Mouse (Mus musculus): ENCODE data around the gene Ciao2a.

Ciao2a gene

GRCm38 (mm10) chr9:66126456-66127192 lies at the start of gene Ciao2a, which contains the start of gene Snx1:
TSS of gene Ciao2a (plus strand) at chr9:66126611.
TSS of gene Snx1 (minus strand) at chr9:66126587.
- CTCF ChIA-PET, result interaction anchor here (0.6 kb wide), 1 partner anchor 749 kb away, joined by 4 read pairs; no protein-coding TSS in a partner anchor

GRCm38 (mm10) chr9:66078072-66078471 lies 48.3 kb upstream of the Ciao2a start:
- CTCF ChIA-PET, result no interaction called here

GRCm38 (mm10) chr9:66078493-66078892 lies 47.9 kb upstream of the Ciao2a start:
- CTCF ChIA-PET, result no interaction called here

- CTCF ChIA-PET, result no interaction called here
These were observed 45.5 kb upstream of the Ciao2a start for GRCm38 (mm10) chr9:66080804-66081459.

DNA sequence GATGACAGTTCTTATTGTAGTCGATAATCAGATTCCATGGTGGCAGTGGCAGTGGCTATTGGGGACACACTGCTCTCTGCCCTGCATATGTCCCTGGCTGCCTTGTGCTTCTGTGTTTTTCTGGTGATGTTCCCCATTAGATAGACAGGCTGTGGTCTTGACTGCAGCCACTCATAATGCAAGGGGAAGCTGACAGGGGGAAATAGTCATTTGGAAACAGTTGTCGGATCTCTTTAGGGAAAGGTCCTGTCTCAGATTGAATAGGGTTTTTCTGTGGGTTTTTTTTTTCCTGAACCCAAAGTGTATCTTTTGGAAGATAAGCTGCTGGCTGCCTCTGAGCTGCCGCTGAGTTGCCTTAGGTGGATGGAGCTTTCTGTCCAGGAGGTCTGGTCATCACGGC lies 44.4 kb upstream of the Ciao2a start:
- CTCF ChIA-PET, result no interaction called here

DNA sequence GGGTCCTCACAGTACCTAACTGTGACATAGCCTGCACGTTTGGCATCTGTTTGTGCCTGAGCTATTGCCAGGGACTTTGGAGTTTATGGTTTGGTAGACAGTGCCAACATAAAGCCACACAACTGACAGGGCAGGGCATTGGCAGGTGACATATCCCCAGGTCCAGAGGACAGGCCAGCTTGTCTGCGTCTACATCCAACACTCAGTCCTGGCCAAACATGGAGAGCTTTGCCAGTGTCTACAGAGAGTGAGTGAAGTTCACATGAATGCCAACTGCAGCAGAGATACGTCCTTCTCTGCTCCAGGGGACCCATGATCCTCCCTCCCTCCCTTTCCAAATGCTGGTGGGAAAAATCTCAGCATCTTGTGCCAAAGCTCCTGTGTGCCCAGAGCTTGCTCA lies 42.2 kb upstream of the Ciao2a start:
- CTCF ChIA-PET, result no interaction called here

DNA sequence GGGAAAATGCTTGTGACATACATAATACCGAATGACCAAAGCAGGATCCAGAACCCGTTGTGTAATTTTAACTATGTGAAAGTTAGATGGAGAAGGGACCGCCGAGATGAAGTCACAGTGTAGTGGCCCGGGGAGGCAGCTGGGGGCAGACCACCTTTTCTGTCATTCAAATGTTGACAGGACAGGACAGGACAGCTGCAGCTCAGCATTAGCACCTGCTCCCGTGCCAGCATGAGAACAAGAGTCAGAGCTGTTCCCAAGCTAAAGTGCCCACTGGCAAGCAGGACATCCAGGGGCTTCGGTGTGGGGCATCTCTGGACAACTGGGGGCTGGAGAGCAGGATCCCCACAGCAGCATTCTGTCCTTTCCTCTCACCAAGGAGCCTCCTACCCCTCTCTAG lies 39.3 kb upstream of the Ciao2a start:
- CTCF ChIA-PET, result no interaction called here

DNA sequence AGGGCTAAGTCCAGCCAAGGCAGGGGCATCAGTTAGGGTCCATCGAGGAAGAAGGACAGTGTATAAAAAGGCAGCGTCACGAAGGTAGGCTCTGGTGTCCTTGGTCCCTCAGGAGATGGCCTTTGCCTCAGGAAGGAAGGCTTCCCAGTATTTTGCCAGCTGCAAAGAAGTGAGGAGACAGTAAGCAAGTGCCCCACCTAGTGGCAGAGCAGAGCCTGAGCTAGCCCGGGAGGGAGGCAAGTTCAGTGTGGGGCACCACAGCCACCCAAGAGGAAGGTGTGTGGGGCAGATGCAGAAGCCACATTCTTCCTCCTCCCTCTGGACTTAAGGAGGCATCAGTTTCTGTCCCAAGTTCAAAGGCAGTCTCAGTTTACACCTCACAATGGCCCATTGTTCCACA lies 38.0 kb upstream of the Ciao2a start:
- CTCF ChIA-PET, result no interaction called here

- CTCF ChIA-PET, result no interaction called here
These were observed 35.7 kb upstream of the Ciao2a start for GRCm38 (mm10) chr9:66090593-66091244.

GRCm38 (mm10) chr9:66091327-66092231 lies 34.8 kb upstream of the Ciao2a start:
- CTCF ChIA-PET, result no interaction called here

DNA sequence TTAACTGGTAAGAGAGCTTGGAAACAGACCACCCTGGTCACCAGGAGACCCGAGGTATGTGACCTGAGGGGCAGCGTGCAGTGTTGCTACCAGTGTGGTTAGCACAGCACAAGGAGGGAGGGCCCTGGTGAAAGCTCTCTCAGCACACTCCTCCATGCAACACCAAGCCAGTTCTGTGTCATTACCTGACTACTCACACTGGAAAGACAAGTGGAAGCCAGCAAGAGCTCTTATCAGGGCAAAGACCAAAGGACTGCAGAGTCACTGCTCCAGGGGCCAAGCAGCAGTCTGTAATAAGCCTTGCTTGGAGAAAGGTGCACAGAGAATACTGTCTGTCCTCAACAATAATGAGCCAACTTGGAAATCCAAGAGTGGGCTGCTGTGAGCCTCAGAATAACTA lies 33.7 kb upstream of the Ciao2a start:
- CTCF ChIA-PET, result no interaction called here

DNA sequence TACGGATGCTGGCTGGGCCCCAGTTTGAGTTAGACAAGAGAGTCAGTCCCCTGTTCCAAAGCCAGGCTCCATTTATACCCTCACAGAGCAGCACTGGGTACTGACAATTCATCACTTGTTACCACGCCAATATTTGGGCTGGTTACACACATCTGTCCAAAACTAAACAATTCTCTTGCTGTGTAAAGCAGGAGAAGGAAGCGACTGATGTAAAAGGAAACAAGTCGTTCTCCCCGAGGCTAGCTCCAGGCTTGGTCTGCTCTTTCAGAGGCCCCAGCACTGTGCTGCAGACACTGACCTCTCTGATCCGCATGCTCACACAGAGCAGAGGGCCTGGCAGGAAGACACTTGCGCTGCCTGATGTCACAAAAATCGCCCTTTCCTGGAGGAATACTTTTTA lies 24.8 kb upstream of the Ciao2a start:
- CTCF ChIA-PET, result no interaction called here

GRCm38 (mm10) chr9:66102668-66103067 lies 23.7 kb upstream of the Ciao2a start:
- CTCF ChIA-PET, result no interaction called here

DNA sequence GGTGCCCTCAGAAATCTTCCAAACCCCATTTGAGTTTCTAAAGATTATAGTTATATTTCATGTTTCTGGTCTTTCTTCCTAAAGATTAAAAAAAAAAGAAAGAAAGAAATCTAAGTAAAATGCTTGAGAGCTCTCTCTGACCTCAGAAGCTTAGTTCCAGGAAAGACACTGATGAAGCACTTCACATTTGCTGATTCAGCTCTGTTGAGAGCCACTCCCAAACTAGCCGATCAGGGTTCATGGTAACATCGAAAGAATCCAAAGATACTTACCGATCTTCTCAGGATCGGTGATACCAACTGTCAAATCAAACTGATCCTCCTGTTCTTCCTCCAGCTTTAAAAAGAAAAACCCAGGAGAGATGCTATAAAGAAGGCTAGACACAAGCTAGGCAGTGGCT lies 21.8 kb upstream of the Ciao2a start:
- CTCF ChIA-PET, result interaction anchor here (0.7 kb wide), 1 partner anchor 9 kb away, joined by 4 read pairs; no protein-coding TSS in a partner anchor

DNA sequence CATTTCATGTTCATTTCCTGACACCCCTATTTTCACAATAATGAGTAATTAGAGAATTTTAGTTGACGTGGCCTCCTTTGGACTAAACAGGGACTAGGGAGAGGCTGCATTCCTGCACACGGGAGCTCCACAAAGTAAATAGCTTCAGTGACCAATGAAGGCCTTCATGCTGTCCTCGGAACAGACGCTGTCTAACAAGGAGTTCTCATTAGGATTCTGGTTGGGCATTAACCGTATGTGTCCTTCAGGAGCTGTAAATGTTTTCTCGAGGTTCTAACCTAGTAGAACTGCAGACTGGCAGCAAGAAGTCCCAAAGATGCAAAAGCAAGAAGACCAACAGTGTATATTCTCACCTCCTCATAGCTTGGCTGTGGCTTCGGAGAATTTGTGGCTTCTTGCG lies 21.2 kb upstream of the Ciao2a start:
- CTCF ChIA-PET, result no interaction called here

GRCm38 (mm10) chr9:66109574-66109973 lies 16.8 kb upstream of the Ciao2a start:
- CTCF ChIA-PET, result no interaction called here

GRCm38 (mm10) chr9:66110126-66110525 lies 16.3 kb upstream of the Ciao2a start:
- CTCF ChIA-PET, result no interaction called here

DNA sequence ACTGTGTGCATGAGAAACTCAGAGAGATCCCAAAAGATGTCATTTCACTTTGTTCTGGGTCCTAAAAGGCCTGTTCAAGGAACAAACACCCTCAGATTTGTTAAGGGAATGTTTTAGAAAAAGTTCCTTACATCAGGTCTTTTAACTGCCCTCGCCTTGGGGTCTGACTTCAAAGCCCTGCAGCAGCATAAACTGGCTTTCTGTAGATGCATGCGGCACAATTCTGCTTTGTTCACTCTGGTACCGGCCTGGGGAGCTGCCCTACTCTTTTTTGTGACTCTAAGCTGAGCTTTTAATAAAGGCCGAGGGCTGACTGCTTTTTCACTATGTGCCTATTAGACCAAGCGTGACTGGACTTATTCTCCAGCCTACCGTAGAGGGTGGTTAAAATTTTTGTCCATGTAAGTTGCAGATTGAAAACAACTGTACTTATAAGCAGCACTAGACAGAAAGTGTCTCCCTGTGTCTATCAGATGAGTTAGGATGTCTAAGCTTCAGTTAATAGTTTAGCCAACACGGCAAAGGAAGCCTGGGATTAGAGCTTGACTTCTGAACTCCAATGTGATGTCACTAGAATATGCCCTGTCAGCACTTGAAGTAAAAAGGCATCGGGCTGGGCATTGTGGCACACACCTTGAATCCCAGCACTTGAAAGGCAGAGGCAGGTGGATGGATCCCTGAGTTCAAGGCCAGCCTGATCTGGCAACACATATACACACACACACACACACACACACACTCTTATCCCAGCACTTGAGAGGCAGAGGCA lies 15.6 kb upstream of the Ciao2a start:
- CTCF ChIA-PET, result interaction anchor here (0.7 kb wide), 1 partner anchor 125 kb away, joined by 5 read pairs; no protein-coding TSS in a partner anchor

DNA sequence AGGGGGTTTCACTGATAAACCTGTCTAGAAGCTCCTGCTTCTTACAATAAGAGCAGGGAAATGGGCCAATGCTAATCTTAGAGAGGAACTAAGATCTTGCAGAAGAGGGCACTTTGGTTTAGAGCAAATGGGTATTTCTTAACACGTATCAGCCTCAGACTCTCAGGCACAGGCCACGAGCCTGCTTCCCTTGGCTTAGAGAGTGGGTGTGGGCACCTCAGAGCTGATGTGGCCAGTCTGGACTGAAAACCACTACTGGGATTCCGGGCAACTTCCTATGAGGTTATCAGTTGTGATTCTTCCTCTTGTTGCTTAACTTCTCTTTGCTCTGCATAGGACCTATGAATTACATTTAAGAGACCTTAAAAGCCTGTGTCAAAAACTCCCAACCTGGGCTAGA lies 12.1 kb upstream of the Ciao2a start:
- CTCF ChIA-PET, result no interaction called here

DNA sequence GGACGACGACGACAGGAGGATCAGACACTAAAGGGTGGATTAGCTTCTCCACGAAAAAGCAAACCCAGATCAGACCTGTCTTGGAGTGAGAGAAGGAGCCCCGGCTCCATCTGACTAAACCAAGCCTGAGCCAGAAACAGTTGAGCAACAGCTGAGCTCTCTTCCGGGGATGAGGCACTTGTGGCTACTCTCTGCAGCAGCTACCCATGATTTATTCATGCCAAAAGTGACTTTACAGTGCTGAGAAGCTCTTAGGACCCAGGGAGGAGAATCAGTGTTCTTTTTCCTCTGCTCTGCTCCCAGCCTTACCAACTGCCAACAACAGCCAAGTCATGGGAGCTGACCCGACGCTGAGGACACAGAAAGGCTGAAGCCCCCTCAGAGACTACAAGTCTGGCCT lies 9.5 kb upstream of the Ciao2a start:
- CTCF ChIA-PET, result no interaction called here

DNA sequence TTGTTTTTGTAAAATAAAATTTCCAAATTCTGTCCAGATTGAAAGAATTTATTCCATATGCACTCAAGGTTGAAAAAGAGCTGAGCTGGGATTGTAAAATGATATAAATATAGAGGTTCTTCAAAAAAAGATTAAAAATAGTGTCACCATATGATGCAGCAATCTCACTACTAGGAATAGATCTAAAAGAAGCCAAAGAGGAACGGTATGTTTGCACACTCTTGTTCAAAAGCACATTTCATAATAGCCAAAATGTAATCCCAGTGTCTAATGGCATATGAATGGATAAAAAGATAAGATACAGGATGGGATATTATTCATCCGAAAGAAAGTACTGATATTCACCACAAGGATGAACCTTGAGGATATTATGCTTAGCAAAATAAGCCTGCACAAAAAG lies 6.9 kb upstream of the Ciao2a start:
- CTCF ChIA-PET, result no interaction called here
